Mouse (Mus musculus): ENCODE measurements around the gene Ino80d.

DNA sequence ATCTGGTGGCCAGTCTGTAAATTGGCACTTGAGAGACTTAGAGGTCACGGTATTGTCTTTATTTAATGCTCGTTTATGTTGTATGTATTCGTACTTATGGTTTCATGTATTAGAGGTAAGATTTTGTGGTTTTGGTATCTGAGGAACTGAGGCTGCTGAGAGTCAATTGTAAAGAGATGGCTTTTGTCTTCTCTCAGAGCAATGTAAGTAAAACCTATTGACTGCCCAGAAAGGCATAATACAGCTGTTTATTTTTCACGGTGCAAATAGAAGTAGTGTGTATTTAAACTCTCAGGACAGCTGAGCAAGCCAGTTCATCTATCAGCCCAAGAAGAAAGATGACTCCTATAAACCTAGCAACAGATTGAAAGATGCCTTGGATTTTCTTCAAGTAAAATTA is 629 bp upstream of the Ino80d start:
- TF ChIP-seq GATA1 (IDR thresholded peaks at IDR 0.05; ENCODE audit: low read length) (no peak), TAL1 (IDR thresholded peaks at IDR 0.05; ENCODE audit: low read length) (no peak)

Measured in erythroblast, embryonic 14.5 days (primary cell).